Mouse (Mus musculus): ENCODE results near the gene Tbc1d1. TPM values are rescaled to one million over a fixed set of nuclear protein-coding genes. Genes with fewer than 3 reads are reported as not detected.

Gene Tbc1d1
- polyA plus RNA-seq, 1 experiment from 2014 or later, result 15.4 TPM

GRCm38 (mm10) chr5:64196250-64196865, 40.3 kb downstream of the Tbc1d1 start:
- 91% methylated on average over 1 of the region's 1 CpGs for WGBS

GRCm38 (mm10) chr5:64196866-64197321, 40.8 kb downstream of the Tbc1d1 start:
- 81% methylated on average over 5 of the region's 5 CpGs for WGBS
- ATAC-seq (ENCODE audit: low FRiP score), result 0 out of 2 replicates have a peak, but pooled peaks have one; percentile 6
- no peaks in the 10 kb centered on the region for H3K36me3 ChIP-seq (replicated peaks; ENCODE audit: control insufficient read depth, insufficient read depth)

More at GRCm38 (mm10) chr5:64196250-64196865, 40.3 kb downstream of the Tbc1d1 start:
- no peak overlapping the region for H3K9ac ChIP-seq
- H3K27me3 ChIP-seq (ENCODE audit: control insufficient read depth, insufficient read depth, low read length), result no peaks in the 10 kb centered on the region
- DNase-seq (ENCODE audit: low spot score) (peak; percentile 55), ATAC-seq (ENCODE audit: low FRiP score) (peak; percentile 79; the same call in 1 of the 2 replicates)
- H3K36me3 ChIP-seq (replicated peaks; ENCODE audit: control insufficient read depth, insufficient read depth), result no peaks in the 10 kb centered on the region
- H3K4me3 ChIP-seq (replicated peaks; ENCODE audit: low read length), result no peak overlapping the region
- no peak overlapping the region for H3K27ac ChIP-seq
- H3K4me2 ChIP-seq (replicated peaks), result no peak overlapping the region
- no peaks in the 10 kb centered on the region for H3K4me1 ChIP-seq (replicated peaks; ENCODE audit: control insufficient read depth, insufficient read depth, low read length)
- H3K9me3 ChIP-seq (ENCODE audit: control insufficient read depth, low read length), result no peaks in the 10 kb centered on the region

GRCm38 (mm10) chr5:64198624-64199023, 42.5 kb downstream of the Tbc1d1 start:
- no peak overlapping the region for H3K9ac ChIP-seq
- no peaks in the 10 kb centered on the region for H3K36me3 ChIP-seq (replicated peaks; ENCODE audit: control insufficient read depth, insufficient read depth)
- no peaks in the 10 kb centered on the region for H3K9me3 ChIP-seq (ENCODE audit: control insufficient read depth, low read length)
- H3K4me2 ChIP-seq (replicated peaks), result no peak overlapping the region
- no peaks in the 10 kb centered on the region for H3K4me1 ChIP-seq (replicated peaks; ENCODE audit: control insufficient read depth, insufficient read depth, low read length)
- ATAC-seq (ENCODE audit: low FRiP score) (no peak), DNase-seq (ENCODE audit: low spot score) (no peak)
- H3K27me3 ChIP-seq (ENCODE audit: control insufficient read depth, insufficient read depth, low read length), result no peaks in the 10 kb centered on the region
- WGBS, result 94% methylated on average over 7 of the region's 7 CpGs
- no peak overlapping the region for H3K4me3 ChIP-seq (replicated peaks; ENCODE audit: low read length)
- H3K27ac ChIP-seq, result no peak overlapping the region

More at GRCm38 (mm10) chr5:64196866-64197321, 40.8 kb downstream of the Tbc1d1 start:
- H3K27me3 ChIP-seq (ENCODE audit: control insufficient read depth, insufficient read depth, low read length), result no peaks in the 10 kb centered on the region
- H3K9ac ChIP-seq, result no peak overlapping the region
- H3K9me3 ChIP-seq (ENCODE audit: control insufficient read depth, low read length), result no peaks in the 10 kb centered on the region
- no peak overlapping the region for H3K4me2 ChIP-seq (replicated peaks)
- DNase-seq (ENCODE audit: low spot score), result no peak
- H3K4me3 ChIP-seq (replicated peaks; ENCODE audit: low read length), result no peak overlapping the region
- no peak overlapping the region for H3K27ac ChIP-seq
- H3K4me1 ChIP-seq (replicated peaks; ENCODE audit: control insufficient read depth, insufficient read depth, low read length), result no peaks in the 10 kb centered on the region

GRCm38 (mm10) chr5:64201071-64201470, 45.0 kb downstream of the Tbc1d1 start:
- 80% methylated on average over 5 of the region's 5 CpGs for WGBS
- no peak for DNase-seq (ENCODE audit: low spot score)
- Histone ChIP-seq H3K9ac (no peak overlapping the region), H3K4me3 (replicated peaks; ENCODE audit: low read length) (no peak overlapping the region), H3K36me3 (replicated peaks; ENCODE audit: control insufficient read depth, insufficient read depth) (no peaks in the 10 kb centered on the region), H3K27ac (no peak overlapping the region), H3K4me1 (replicated peaks; ENCODE audit: control insufficient read depth, insufficient read depth, low read length) (no peaks in the 10 kb centered on the region), H3K9me3 (ENCODE audit: control insufficient read depth, low read length) (no peaks in the 10 kb centered on the region), H3K27me3 (ENCODE audit: control insufficient read depth, insufficient read depth, low read length) (no peaks in the 10 kb centered on the region), H3K4me2 (replicated peaks) (no peak overlapping the region)
- no peak for ATAC-seq (ENCODE audit: low FRiP score)

GRCm38 (mm10) chr5:64202306-64202705, 46.2 kb downstream of the Tbc1d1 start:
- Histone ChIP-seq H3K36me3 (replicated peaks; ENCODE audit: control insufficient read depth, insufficient read depth) (no peaks in the 10 kb centered on the region), H3K27ac (no peak overlapping the region), H3K4me2 (replicated peaks) (no peak overlapping the region), H3K27me3 (ENCODE audit: control insufficient read depth, insufficient read depth, low read length) (no peaks in the 10 kb centered on the region), H3K4me1 (replicated peaks; ENCODE audit: control insufficient read depth, insufficient read depth, low read length) (no peaks in the 10 kb centered on the region), H3K9me3 (ENCODE audit: control insufficient read depth, low read length) (no peaks in the 10 kb centered on the region), H3K9ac (no peak overlapping the region), H3K4me3 (replicated peaks; ENCODE audit: low read length) (no peak overlapping the region)
- peak; percentile 64 for DNase-seq (ENCODE audit: low spot score)
- WGBS, result 31% methylated on average over 2 of the region's 2 CpGs
- no peak for ATAC-seq (ENCODE audit: low FRiP score)

- DNase-seq (ENCODE audit: low spot score), result no peak
- no peak overlapping the region for H3K9ac ChIP-seq
Measured at GRCm38 (mm10) chr5:64205610-64206009, 49.5 kb downstream of the Tbc1d1 start.

GRCm38 (mm10) chr5:64206431-64206830, 50.3 kb downstream of the Tbc1d1 start:
- Histone ChIP-seq H3K4me1 (replicated peaks; ENCODE audit: control insufficient read depth, insufficient read depth, low read length) (no peaks in the 10 kb centered on the region), H3K9ac (no peak overlapping the region), H3K9me3 (ENCODE audit: control insufficient read depth, low read length) (no peaks in the 10 kb centered on the region), H3K27ac (no peak overlapping the region), H3K36me3 (replicated peaks; ENCODE audit: control insufficient read depth, insufficient read depth) (no peaks in the 10 kb centered on the region), H3K4me2 (replicated peaks) (no peak overlapping the region), H3K4me3 (replicated peaks; ENCODE audit: low read length) (no peak overlapping the region), H3K27me3 (ENCODE audit: control insufficient read depth, insufficient read depth, low read length) (no peaks in the 10 kb centered on the region)
- WGBS, result 76% methylated on average over 3 of the region's 3 CpGs
- no peak for ATAC-seq (ENCODE audit: low FRiP score)
- DNase-seq (ENCODE audit: low spot score), result no peak

More at GRCm38 (mm10) chr5:64205610-64206009, 49.5 kb downstream of the Tbc1d1 start:
- 92% methylated on average over 3 of the region's 3 CpGs for WGBS
- Histone ChIP-seq H3K27me3 (ENCODE audit: control insufficient read depth, insufficient read depth, low read length) (no peaks in the 10 kb centered on the region), H3K36me3 (replicated peaks; ENCODE audit: control insufficient read depth, insufficient read depth) (no peaks in the 10 kb centered on the region), H3K27ac (no peak overlapping the region), H3K9me3 (ENCODE audit: control insufficient read depth, low read length) (no peaks in the 10 kb centered on the region), H3K4me3 (replicated peaks; ENCODE audit: low read length) (no peak overlapping the region), H3K4me1 (replicated peaks; ENCODE audit: control insufficient read depth, insufficient read depth, low read length) (no peaks in the 10 kb centered on the region), H3K4me2 (replicated peaks) (no peak overlapping the region)
- ATAC-seq (ENCODE audit: low FRiP score), result no peak

- H3K4me3 ChIP-seq (replicated peaks; ENCODE audit: low read length), result no peak overlapping the region
- no peaks in the 10 kb centered on the region for H3K27me3 ChIP-seq (ENCODE audit: control insufficient read depth, insufficient read depth, low read length)
- no peak overlapping the region for H3K27ac ChIP-seq
- H3K4me2 ChIP-seq (replicated peaks), result no peak overlapping the region
- H3K4me1 ChIP-seq (replicated peaks; ENCODE audit: control insufficient read depth, insufficient read depth, low read length), result no peaks in the 10 kb centered on the region
- H3K9me3 ChIP-seq (ENCODE audit: control insufficient read depth, low read length), result no peaks in the 10 kb centered on the region
- H3K36me3 ChIP-seq (replicated peaks; ENCODE audit: control insufficient read depth, insufficient read depth), result no peaks in the 10 kb centered on the region
- WGBS, result 82% methylated on average over 8 of the region's 8 CpGs
- ATAC-seq (ENCODE audit: low FRiP score) (no peak), DNase-seq (ENCODE audit: low spot score) (no peak)
- no peak overlapping the region for H3K9ac ChIP-seq
Measured at GRCm38 (mm10) chr5:64206875-64207274, 50.8 kb downstream of the Tbc1d1 start.

- H3K4me1 ChIP-seq (replicated peaks; ENCODE audit: control insufficient read depth, insufficient read depth, low read length), result no peaks in the 10 kb centered on the region
- WGBS, result 86% methylated on average over 6 of the region's 6 CpGs
- no peaks in the 10 kb centered on the region for H3K27me3 ChIP-seq (ENCODE audit: control insufficient read depth, insufficient read depth, low read length)
- ATAC-seq (ENCODE audit: low FRiP score), result no peak
- no peak overlapping the region for H3K4me3 ChIP-seq (replicated peaks; ENCODE audit: low read length)
- H3K36me3 ChIP-seq (replicated peaks; ENCODE audit: control insufficient read depth, insufficient read depth), result no peaks in the 10 kb centered on the region
- DNase-seq (ENCODE audit: low spot score), result no peak
- no peak overlapping the region for H3K4me2 ChIP-seq (replicated peaks)
- no peaks in the 10 kb centered on the region for H3K9me3 ChIP-seq (ENCODE audit: control insufficient read depth, low read length)
- H3K9ac ChIP-seq, result no peak overlapping the region
- H3K27ac ChIP-seq, result no peak overlapping the region
Measured at GRCm38 (mm10) chr5:64207800-64208199, 51.7 kb downstream of the Tbc1d1 start.
